Mouse (Mus musculus): ENCODE results near the gene Tmc5.

DNA sequence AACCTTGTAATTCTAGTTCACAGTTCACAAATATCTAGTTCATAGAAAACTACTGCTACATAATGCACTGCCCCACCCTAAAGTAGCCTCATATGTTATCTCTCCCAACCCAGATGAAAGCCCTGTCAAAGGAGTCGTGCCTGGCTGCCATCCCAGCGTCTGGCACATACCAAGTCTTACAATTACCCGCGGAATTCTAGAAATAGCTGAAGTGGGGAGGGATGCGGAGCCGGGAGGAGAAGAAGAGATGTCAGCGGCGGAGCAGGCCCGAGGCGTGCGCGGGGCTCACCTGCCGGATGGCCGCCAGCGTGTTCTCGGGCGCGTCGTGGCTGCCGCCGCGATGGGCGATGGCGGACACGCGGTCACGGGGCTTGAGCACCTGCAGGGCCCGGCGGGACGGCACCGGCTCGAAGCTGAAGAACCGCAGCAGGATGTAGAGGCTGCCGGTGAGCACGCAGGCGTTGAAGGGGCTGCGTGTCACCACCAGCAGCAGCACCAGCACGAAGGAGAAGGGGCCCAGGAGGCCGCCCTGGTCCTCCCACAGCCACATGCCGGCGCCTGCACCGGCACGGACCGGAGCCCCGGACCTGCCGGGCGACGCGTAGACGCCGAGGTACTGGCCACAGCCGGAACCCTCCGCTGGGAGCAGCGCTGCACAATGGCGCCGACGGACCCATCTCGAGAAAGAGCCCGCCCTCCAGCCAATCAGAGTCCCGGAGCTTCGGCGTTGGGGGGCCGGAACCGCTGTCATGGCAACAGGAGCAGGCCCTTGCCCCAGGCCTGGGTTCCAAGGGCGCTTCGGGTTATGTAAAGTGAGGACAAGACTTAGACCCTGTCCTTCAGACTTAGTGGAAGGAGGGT, 108.2 kb downstream of the Tmc5 start, which contains the start of gene Gde1:
- TF ChIP-seq CTCF (IDR thresholded peaks at IDR 0.05; ENCODE audit: low read depth): no peak; the same call in 1 of the 2 replicates
- peak; percentile 44; the same call in 1 of the 2 replicates for TF ChIP-seq EP300 (IDR thresholded peaks at IDR 0.05; ENCODE audit: low read depth)
